Mouse (Mus musculus): Measurements from ENCODE around the gene Derl3. TPM values are rescaled to one million over a fixed set of nuclear protein-coding genes. Genes with fewer than 3 reads are reported as not detected.
A peak's percentile ranks its signal among the peaks of the same experiment; 100 is the strongest.

The Derl3 gene
- polyA plus RNA-seq, 1 experiment from 2014 or later: 1.1 TPM

DNA sequence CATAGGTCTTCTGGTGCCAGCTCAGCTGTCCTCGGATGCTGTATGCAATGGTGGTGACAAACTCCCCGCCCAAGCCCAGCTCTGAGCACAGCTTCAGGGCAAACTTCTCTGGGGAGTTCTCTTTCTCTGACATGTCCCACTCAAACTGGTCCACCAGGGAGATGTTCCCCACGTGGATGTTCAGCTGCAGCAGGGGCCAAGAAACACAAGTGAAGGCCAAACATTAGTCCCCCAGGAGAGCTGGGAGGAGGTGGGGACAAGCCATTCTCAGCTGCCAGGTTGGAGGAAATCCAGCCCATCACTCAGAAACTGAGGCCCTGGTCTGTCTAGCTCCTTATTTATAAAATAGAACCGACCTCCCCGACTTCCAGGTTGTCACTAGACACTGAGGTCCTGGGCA is 11.2 kb downstream of the Derl3 start:
- DNase-seq (ENCODE audit: low read depth, low spot score) (no peak), ATAC-seq (no peak)
- ChIA-PET POLR2A (interaction anchor here (1.0 to 1.1 kb wide), 2 partner anchors 10 to 17 kb away, joined by 3 read pairs; partner anchors contain the start of gene Smarcb1), CTCF (interaction anchor here (1.5 to 1.6 kb wide), 2 partner anchors 11 to 14 kb away, joined by 4 to 8 read pairs; no protein-coding TSS in a partner anchor)
- TF ChIP-seq CTCF (IDR thresholded peaks at IDR 0.05): no peak
- no peaks in the 10 kb centered on the region for H3K27me3 ChIP-seq
- in situ Hi-C loops (cut with MboI; ENCODE audit: low pct_unique_long_range_greater_than_20kb): no loop called here

DNA sequence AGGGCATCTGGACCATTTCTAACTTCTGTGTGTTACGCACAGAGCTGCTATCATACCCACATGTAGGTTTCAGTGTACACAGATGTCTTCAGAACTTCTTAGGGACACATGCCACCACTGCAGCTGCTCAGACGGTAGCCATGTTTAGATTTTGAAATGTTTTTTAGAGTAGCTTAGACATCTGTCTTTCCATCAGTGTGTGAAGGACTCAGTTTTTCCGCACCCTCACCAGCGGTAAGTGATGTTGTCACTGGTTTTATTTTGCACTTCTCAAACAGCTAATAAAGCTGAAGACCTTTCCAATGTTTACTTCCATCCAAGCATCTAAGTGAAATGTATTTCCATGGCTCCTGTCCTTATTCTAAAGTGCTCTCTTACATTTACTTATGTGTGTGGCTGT is 13.7 kb downstream of the Derl3 start:
- ATAC-seq (no peak), DNase-seq (ENCODE audit: low read depth, low spot score) (no peak)
- in situ Hi-C loops (cut with MboI; ENCODE audit: low pct_unique_long_range_greater_than_20kb): no loop called here
- ChIA-PET CTCF (no interaction called here), POLR2A (interaction anchor here (1.0 kb wide), 1 partner anchor 14 kb away, joined by 4 read pairs; the partner anchor contains the start of gene Smarcb1)
- H3K27me3 ChIP-seq: no peaks in the 10 kb centered on the region
- TF ChIP-seq CTCF (IDR thresholded peaks at IDR 0.05): no peak

DNA sequence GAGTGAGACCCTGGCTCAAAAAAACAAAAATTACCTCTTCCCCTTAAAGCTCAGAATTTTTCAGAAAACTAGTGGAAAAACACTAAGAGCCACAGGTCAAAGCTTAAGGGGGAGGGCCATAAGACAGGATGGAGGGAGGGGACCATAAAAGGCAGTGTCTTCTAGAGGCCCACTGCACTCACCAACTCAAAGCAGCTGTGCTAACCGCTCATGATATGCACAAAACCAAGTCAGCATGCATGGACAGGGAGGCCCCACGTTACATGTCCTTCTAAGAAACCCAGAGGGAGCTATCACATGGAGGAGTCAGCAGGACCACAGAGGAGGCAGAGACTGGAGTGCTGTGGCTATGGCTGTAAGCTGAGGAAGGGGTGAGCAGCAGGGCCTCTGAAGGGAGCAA is 17.5 kb downstream of the Derl3 start:
- H3K27me3 ChIP-seq: no peaks in the 10 kb centered on the region
- ATAC-seq: no peak
- in situ Hi-C loops (cut with MboI; ENCODE audit: low pct_unique_long_range_greater_than_20kb): no loop called here
- no peak for DNase-seq (ENCODE audit: low read depth, low spot score)
- POLR2A ChIA-PET: interaction anchor here (1.0 kb wide), 1 partner anchor 11 kb away, joined by 3 read pairs; the partner anchor contains the start of gene Smarcb1
- TF ChIP-seq CTCF (IDR thresholded peaks at IDR 0.05): no peak
- CTCF ChIA-PET: interaction anchor here (1.4 to 1.8 kb wide), 2 partner anchors 9 to 21 kb away, joined by 3 to 4 read pairs; no protein-coding TSS in a partner anchor

DNA sequence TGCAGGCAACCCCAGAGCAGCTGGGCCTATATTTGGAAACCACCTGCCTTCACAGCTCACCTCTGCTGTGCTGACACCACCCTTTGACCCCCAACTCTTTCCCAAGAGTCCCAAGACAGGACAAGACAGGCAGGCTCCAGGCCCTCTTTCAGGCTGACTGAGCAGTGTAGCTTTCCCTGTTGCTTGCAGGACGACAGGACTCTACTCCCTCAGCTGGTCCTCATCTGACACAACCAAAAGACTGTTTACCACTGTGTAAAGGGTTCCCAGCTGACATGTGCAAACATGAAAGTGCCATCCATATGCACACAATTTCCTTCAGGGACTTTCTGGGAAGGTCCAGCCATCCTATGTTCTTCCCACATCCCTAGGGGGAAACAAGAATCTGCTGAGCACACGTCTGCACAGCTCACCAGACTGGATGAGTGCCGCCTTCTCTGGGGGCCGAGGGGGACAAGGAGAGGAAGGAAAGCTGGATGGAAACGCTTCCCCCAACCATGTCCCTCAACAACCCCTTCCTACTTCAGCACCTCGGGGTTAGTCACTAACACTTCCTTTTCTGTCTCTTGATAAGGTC is 19.9 kb downstream of the Derl3 start:
- no peaks in the 10 kb centered on the region for H3K27me3 ChIP-seq
- CTCF ChIA-PET: no interaction called here
- POLR2A ChIA-PET: interaction anchor here (1.3 kb wide), 1 partner anchor 9 kb away, joined by 4 read pairs; the partner anchor contains the start of gene Smarcb1
- in situ Hi-C loops (cut with MboI; ENCODE audit: low pct_unique_long_range_greater_than_20kb): no loop called here
- ATAC-seq: no peak
- no peak for TF ChIP-seq CTCF (IDR thresholded peaks at IDR 0.05)
- DNase-seq (ENCODE audit: low read depth, low spot score): no peak

DNA sequence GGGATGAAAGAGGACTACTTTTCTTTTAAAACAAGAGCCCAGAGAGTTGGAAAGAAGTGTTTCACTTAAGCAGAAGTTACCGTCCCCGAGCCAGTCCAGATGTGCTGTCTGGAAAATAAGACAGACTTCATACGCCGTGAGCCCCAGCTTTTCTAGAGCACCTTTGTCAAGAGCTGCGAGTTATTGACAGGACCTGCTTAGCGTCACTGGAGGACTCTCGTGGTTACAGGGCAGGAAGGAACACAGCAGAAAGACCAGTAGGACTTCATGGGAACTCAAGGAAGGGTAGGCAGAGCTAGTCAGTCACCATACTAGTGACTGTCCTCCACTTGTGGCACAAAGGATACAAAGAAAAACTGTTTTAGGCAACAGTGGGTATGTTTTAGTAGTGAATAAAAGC is 22.3 kb downstream of the Derl3 start:
- ChIA-PET CTCF (interaction anchor here (1.5 to 1.6 kb wide), 2 partner anchors 11 kb away, joined by 4 read pairs; no protein-coding TSS in a partner anchor), POLR2A (no interaction called here)
- in situ Hi-C loops (cut with MboI; ENCODE audit: low pct_unique_long_range_greater_than_20kb): no loop called here
- H3K27me3 ChIP-seq: no peaks in the 10 kb centered on the region
- DNase-seq (ENCODE audit: low read depth, low spot score) (no peak), ATAC-seq (no peak)
- no peak for TF ChIP-seq CTCF (IDR thresholded peaks at IDR 0.05)

DNA sequence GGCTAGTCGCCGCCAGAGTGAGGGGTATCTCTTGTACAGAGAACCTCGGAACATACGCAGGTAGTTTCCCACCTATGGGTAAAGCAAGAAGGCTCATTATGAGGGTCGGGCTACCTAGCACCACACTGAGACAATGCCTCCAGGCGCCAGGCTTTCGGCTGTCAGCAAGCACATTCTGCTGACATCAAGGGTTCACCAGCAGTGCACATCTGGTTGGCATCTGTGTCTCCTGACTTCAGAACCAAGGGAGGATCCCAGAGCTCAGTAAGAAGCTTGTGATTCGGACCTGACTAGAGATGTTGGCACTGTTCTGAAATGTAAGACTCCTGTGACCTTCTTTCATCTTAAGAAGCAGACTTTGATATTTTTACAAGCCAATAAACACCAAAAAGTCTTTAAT is 23.6 kb downstream of the Derl3 start:
- DNase-seq (ENCODE audit: low read depth, low spot score) (no peak), ATAC-seq (no peak)
- in situ Hi-C loops (cut with MboI; ENCODE audit: low pct_unique_long_range_greater_than_20kb): no loop called here
- no peaks in the 10 kb centered on the region for H3K27me3 ChIP-seq
- TF ChIP-seq CTCF (IDR thresholded peaks at IDR 0.05): no peak
- CTCF ChIA-PET: interaction anchor here (2.7 kb wide), 1 partner anchor 12 kb away, joined by 8 read pairs; no protein-coding TSS in a partner anchor
- POLR2A ChIA-PET: no interaction called here

DNA sequence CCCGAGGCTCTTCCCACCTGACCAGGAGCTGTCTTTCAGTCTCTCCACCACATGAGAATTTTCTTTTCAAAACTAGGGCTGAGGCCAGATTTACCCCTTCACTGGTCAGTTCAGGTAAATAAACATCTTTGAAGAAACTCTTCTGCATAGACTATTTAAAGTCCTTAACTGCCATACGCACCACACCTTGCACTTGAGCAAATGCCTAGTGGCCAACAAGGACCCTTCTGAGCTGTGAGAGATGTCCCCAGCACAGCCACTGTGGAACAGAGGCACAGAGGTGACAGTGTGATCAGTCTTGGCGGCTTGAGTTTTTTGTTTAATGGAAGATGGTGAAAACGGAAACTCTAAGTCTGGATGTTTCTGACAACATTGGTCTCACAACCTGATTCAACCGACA is 25.8 kb downstream of the Derl3 start:
- ATAC-seq (no peak), DNase-seq (ENCODE audit: low read depth, low spot score) (no peak)
- in situ Hi-C loops (cut with MboI; ENCODE audit: low pct_unique_long_range_greater_than_20kb): no loop called here
- ChIA-PET CTCF (interaction anchor here (0.8 to 2.7 kb wide), 2 partner anchors 14 to 19 kb away, joined by 3 to 8 read pairs; no protein-coding TSS in a partner anchor), POLR2A (interaction anchor here (1.1 kb wide), 1 partner anchor 13 kb away, joined by 4 read pairs; the partner anchor contains the start of gene Chchd10)
- no peaks in the 10 kb centered on the region for H3K27me3 ChIP-seq
- no peak for TF ChIP-seq CTCF (IDR thresholded peaks at IDR 0.05)

DNA sequence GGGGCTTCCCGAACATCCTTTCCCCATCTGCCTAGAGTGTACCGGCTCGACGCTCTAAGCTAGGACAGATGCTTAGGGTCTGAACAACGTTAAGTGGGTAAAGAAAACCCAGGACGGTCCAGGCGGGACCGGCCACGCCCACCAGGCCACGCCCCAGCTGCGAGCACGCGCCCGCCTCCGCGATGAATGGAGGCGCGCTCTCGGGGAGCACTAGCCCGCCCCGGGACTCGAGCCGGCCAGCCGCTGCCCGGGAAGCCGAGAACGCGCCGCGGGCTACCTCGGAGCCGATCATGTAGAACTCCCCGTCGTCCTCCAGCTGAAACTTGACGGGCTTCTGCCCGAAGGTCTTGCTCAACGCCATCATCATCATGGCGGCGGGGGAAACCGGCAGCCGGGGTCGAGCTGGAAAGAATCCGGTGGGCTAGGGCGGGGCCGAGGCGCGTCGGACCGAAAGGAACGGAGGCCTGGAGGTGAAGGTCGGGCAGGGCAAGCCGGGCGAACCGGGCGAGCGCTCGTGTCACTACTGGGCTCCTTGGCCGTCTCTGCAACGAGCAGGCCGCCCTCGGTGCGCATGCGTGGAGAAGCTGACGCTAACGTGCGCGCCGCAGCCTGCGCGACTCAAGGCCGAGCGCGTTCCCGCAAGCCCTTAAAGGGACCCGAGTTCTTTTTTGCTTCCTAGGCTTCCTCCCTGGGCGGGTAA is 28.0 kb downstream of the Derl3 start, which contains the start of gene Smarcb1:
TSS of gene Smarcb1 (minus strand) at position 592 of the 700 bp plus-strand sequence.
- in situ Hi-C loops (cut with MboI; ENCODE audit: low pct_unique_long_range_greater_than_20kb): no loop called here
- POLR2A ChIA-PET: interaction anchor here (0.7 to 2.7 kb wide), 8 partner anchors 8 to 175 kb away, joined by 3 to 29 read pairs (median 4); partner anchors contain the start of genes Chchd10 and Mmp11
- TF ChIP-seq CTCF (IDR thresholded peaks at IDR 0.05): no peak
- ATAC-seq (peak; percentile 61), DNase-seq (ENCODE audit: low read depth, low spot score) (peak; percentile 62)
- H3K27me3 ChIP-seq: no peaks in the 10 kb centered on the region
- CTCF ChIA-PET: interaction anchor here (0.9 to 2.3 kb wide), 2 partner anchors 9 to 30 kb away, joined by 3 to 7 read pairs; no protein-coding TSS in a partner anchor

DNA sequence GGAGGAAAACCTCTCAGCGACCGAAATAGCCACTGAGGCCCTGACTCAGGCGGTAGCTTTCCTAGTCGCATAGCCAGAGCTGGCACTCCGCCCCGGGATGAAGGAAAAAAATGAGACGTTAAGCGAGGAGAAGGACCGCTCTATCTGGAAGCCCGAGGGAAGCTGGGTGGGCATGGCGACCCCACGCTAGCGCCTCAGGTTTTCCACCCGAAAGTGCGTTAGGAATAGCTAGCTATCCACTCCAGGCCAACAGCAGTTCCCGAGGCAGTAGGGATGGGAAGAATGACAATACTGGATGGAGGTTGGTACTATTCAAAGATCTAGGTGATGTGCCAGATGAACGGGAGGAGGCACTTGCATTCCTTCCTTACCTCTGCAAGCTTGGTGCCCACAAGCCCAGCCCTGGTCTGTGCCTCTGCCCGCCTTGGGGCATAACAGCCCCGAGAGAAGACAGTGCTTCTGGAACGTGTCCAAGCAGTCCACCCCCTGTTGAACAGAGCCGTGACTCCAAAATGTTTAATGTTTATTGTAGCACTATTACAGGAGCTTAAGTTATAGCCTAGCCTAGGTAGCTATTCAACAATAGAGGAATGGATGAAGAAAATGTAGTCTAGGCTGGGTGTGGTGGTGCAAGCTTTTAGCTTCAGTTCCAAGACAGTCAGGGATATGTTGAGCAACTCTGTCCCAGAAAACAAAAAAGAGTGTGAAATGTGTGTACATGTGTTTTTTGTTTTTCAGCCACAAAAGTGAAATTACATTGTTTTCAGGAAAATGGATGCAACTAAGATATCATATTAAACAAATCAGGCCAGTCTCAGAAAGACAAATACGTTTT is 28.7 kb downstream of the Derl3 start:
- no peaks in the 10 kb centered on the region for H3K27me3 ChIP-seq
- no peak for DNase-seq (ENCODE audit: low read depth, low spot score)
- CTCF ChIA-PET: interaction anchor here (0.9 to 2.3 kb wide), 4 partner anchors 8 to 30 kb away, joined by 3 to 7 read pairs (median 4); no protein-coding TSS in a partner anchor
- POLR2A ChIA-PET: interaction anchor here (0.7 to 2.7 kb wide), 7 partner anchors 9 to 176 kb away, joined by 3 to 29 read pairs (median 4); partner anchors contain the start of genes Chchd10 and Mmp11
- ATAC-seq: peak; percentile 49
- TF ChIP-seq CTCF (IDR thresholded peaks at IDR 0.05): no peak
- in situ Hi-C loops (cut with MboI; ENCODE audit: low pct_unique_long_range_greater_than_20kb): no loop called here

DNA sequence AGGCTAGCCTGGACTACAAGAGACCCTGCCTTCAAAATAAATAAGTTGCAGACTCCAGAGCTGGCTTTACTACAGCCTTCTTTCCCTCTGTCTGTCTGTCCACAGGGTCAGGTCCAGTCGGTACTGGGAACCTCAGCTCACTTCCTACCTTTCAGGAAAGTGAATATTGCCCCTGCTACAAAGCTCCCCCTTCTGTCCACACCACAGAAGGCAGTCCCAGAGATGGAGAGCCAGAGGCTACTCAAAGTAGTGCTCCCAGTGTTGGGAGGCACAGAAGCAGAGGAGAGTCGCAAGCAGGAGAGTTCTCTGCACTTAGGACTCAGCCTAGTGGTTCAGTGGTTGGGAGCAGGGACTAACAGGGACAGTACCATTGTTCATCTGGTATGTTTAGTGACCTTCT is 31.1 kb downstream of the Derl3 start:
- H3K27me3 ChIP-seq: no peaks in the 10 kb centered on the region
- POLR2A ChIA-PET: no interaction called here
- CTCF ChIA-PET: interaction anchor here (1.2 kb wide), 1 partner anchor 9 kb away, joined by 5 read pairs; the partner anchor contains the start of gene Chchd10

More for the DNA sequence above, 31.1 kb downstream of the Derl3 start:
- no peak for ATAC-seq
- in situ Hi-C loops (cut with MboI; ENCODE audit: low pct_unique_long_range_greater_than_20kb): no loop called here
- no peak for TF ChIP-seq CTCF (IDR thresholded peaks at IDR 0.05)
- no peak for DNase-seq (ENCODE audit: low read depth, low spot score)
